Mouse (Mus musculus) CD4-positive, CD25-positive, alpha-beta regulatory T cell, adult 2 months (primary cell): Measurements from ENCODE around the gene Slc25a3.

ENCODE experiments used
- DNase-seq: peaks from one replicate; pipeline ENCODE4 v3.0.0-alpha.2; 2012; ENCODE audit warnings: low read depth, low spot score

Gene Slc25a3

GRCm38 (mm10) chr10:91094251-91095104 lies 29.4 kb downstream of the Slc25a3 start:
- no peak for DNase-seq

GRCm38 (mm10) chr10:91092812-91093211 lies 31.0 kb downstream of the Slc25a3 start:
- no peak for DNase-seq

- no peak for DNase-seq
Observed at GRCm38 (mm10) chr10:91083393-91083927, 40.4 kb downstream of the Slc25a3 start.

GRCm38 (mm10) chr10:91082550-91083392 lies 41.1 kb downstream of the Slc25a3 start, which contains the start of the genes Apaf1 and Ikbip:
Apaf1 (minus strand) TSS chr10:91082770.
Ikbip (plus strand) TSS chr10:91082940.
- peak; percentile 100 for DNase-seq

GRCm38 (mm10) chr10:91081959-91082507 lies 41.8 kb downstream of the Slc25a3 start:
- DNase-seq = no peak

GRCm38 (mm10) chr10:91080540-91080939 lies 43.3 kb downstream of the Slc25a3 start:
- peak; percentile 22 for DNase-seq

GRCm38 (mm10) chr10:91076667-91077066 lies 47.2 kb downstream of the Slc25a3 start:
- DNase-seq = no peak

- no peak for DNase-seq
Observed at GRCm38 (mm10) chr10:91073345-91073744, 50.5 kb downstream of the Slc25a3 start.

- peak; percentile 72 for DNase-seq
Observed at GRCm38 (mm10) chr10:91071768-91072167, 52.1 kb downstream of the Slc25a3 start.
